Mouse (Mus musculus) CH12.LX (cell line): ENCODE measurements around the gene Gm14685.
"Not testable (repeated sequence)": the region's sequence is repeated elsewhere in the genome, so short reads cannot be mapped to it uniquely, and the experiment has no call there.

Source experiments
- CHD2 ChIP-seq: IDR thresholded peaks from 2 replicates; pipeline ENCODE4 v1.6.1; 2011; ENCODE audit warnings: low read length, improper control_type of control experiment
- CTCF ChIP-seq, 2 experiments: IDR thresholded peaks in 1 of 2; conservative IDR thresholded peaks in 1 of 2; 2 replicates each; pipeline ENCODE4 v1.5.1; 2011 to 2012; ENCODE audit warnings: low read depth in 2 of 2, low read length in 2 of 2, improper control_type of control experiment in 1 of 2, inconsistent platforms in 1 of 2, mild to moderate bottlenecking in 1 of 2, moderate library complexity in 1 of 2
- E2F4 ChIP-seq: IDR thresholded peaks from 2 replicates; pipeline ENCODE4 v1.6.1; 2011; ENCODE audit warnings: low read depth, low read length, improper control_type of control experiment; ENCODE audit not compliant: insufficient replicate concordance
- ETS1 ChIP-seq: conservative IDR thresholded peaks from 2 replicates; pipeline ENCODE4 v1.6.1; 2012; ENCODE audit warnings: low read depth, mild to moderate bottlenecking, inconsistent platforms, low read length, improper control_type of control experiment, moderate library complexity
- HCFC1 ChIP-seq: IDR thresholded peaks from 2 replicates; pipeline ENCODE4 v1.6.1; 2012; ENCODE audit warnings: low read depth, mild to moderate bottlenecking, inconsistent platforms, low read length, improper control_type of control experiment
- IRF4 ChIP-seq: IDR thresholded peaks from 2 replicates; pipeline ENCODE4 v1.6.1; 2014; ENCODE audit warnings: low read depth, mild to moderate bottlenecking, inconsistent platforms, low read length, improper control_type of control experiment
- MAFK ChIP-seq: IDR thresholded peaks from 2 replicates; pipeline ENCODE4 v1.6.1; 2011; ENCODE audit warnings: low read length, improper control_type of control experiment; ENCODE audit not compliant: insufficient replicate concordance
- PAX5 ChIP-seq: IDR thresholded peaks from 2 replicates; pipeline ENCODE4 v1.6.1; 2012; ENCODE audit warnings: low read length, inconsistent platforms, mixed read lengths
- POLR2A ChIP-seq: IDR thresholded peaks from 2 replicates; pipeline ENCODE4 v1.6.1; 2011; ENCODE audit warnings: low read depth, mild to moderate bottlenecking, improper control_type of control experiment, low read length
- RCOR1 ChIP-seq: conservative IDR thresholded peaks from 2 replicates; pipeline ENCODE4 v1.6.1; 2012; ENCODE audit warnings: low read depth, mild to moderate bottlenecking, inconsistent platforms, low read length, improper control_type of control experiment
- TCF12 ChIP-seq: IDR thresholded peaks from 2 replicates; pipeline ENCODE4 v1.6.1; 2014; ENCODE audit warnings: low read depth, mild to moderate bottlenecking, inconsistent platforms, low read length, improper control_type of control experiment

- not testable (repeated sequence) for TF ChIP-seq MAFK; IRF4; PAX5; CTCF (conservative IDR thresholded peaks at IDR 0.05 in 1 of 2, IDR thresholded peaks at IDR 0.05 in 1 of 2; ENCODE audit: low read depth in 2 of 2, low read length in 2 of 2); CHD2; ETS1; E2F4; POLR2A; HCFC1; RCOR1; TCF12
Observed at GRCm38 (mm10) chrX:73149350-73149749, 32.5 kb downstream of the Gm14685 start, which contains the start of gene DXBay18.
